Mouse (Mus musculus): ENCODE measurements around the gene Tnfsf9. TPM values are rescaled to one million over a fixed set of nuclear protein-coding genes. Genes with fewer than 3 reads are reported as not detected.

The Tnfsf9 gene
- polyA plus RNA-seq, 1 experiment = 1.6 TPM

GRCm38 (mm10) chr17:57062548-57062947 lies 42.6 kb upstream of the Tnfsf9 start:
- 8% methylated on average over 22 of the region's 22 CpGs for WGBS
- TF ChIP-seq CTCF (IDR thresholded peaks at IDR 0.05; ENCODE audit: control insufficient read depth, insufficient read depth, low read length) (no peak), POLR2A (IDR thresholded peaks at IDR 0.05; ENCODE audit: borderline replicate concordance, control insufficient read depth, low read depth, low read length) (no peak)
- Histone ChIP-seq H3K4me3 (replicated peaks; ENCODE audit: control insufficient read depth, low read depth, low read length) (no peak overlapping the region), H3K4me1 (ENCODE audit: control insufficient read depth, insufficient read depth, low read length) (peaks cover 3% of the 10 kb centered on the region; the same call in 1 of the 2 replicates), H3K27ac (ENCODE audit: control insufficient read depth, insufficient read depth, low read depth, low read length, poor library complexity) (no peak overlapping the region)

- no peak overlapping the region for H3K4me3 ChIP-seq (replicated peaks; ENCODE audit: control insufficient read depth, low read depth, low read length)
- TF ChIP-seq POLR2A (IDR thresholded peaks at IDR 0.05; ENCODE audit: borderline replicate concordance, control insufficient read depth, low read depth, low read length) (no peak), CTCF (IDR thresholded peaks at IDR 0.05; ENCODE audit: control insufficient read depth, insufficient read depth, low read length) (no peak)
- WGBS = 79% methylated on average over 8 of the region's 8 CpGs
- no peak overlapping the region for H3K27ac ChIP-seq (ENCODE audit: control insufficient read depth, insufficient read depth, low read depth, low read length, poor library complexity)
- H3K4me1 ChIP-seq (ENCODE audit: control insufficient read depth, insufficient read depth, low read length) = peaks cover 3% of the 10 kb centered on the region; the same call in 1 of the 2 replicates
Observed at GRCm38 (mm10) chr17:57063031-57063430, 42.1 kb upstream of the Tnfsf9 start.

- WGBS = 71% methylated on average over 5 of the region's 5 CpGs
- no peak overlapping the region for H3K4me3 ChIP-seq (replicated peaks; ENCODE audit: control insufficient read depth, low read depth, low read length)
- no peak for TF ChIP-seq CTCF (IDR thresholded peaks at IDR 0.05; ENCODE audit: control insufficient read depth, insufficient read depth, low read length)
- no peak for TF ChIP-seq POLR2A (IDR thresholded peaks at IDR 0.05; ENCODE audit: borderline replicate concordance, control insufficient read depth, low read depth, low read length)
- H3K27ac ChIP-seq (ENCODE audit: control insufficient read depth, insufficient read depth, low read depth, low read length, poor library complexity) = no peak overlapping the region
- no peaks in the 10 kb centered on the region for H3K4me1 ChIP-seq (ENCODE audit: control insufficient read depth, insufficient read depth, low read length)
Observed at GRCm38 (mm10) chr17:57066908-57067307, 38.2 kb upstream of the Tnfsf9 start.

- TF ChIP-seq POLR2A (IDR thresholded peaks at IDR 0.05; ENCODE audit: borderline replicate concordance, control insufficient read depth, low read depth, low read length) (no peak), CTCF (IDR thresholded peaks at IDR 0.05; ENCODE audit: control insufficient read depth, insufficient read depth, low read length) (no peak)
- WGBS = 73% methylated on average over 9 of the region's 9 CpGs
- no peak overlapping the region for H3K27ac ChIP-seq (ENCODE audit: control insufficient read depth, insufficient read depth, low read depth, low read length, poor library complexity)
- no peak overlapping the region for H3K4me3 ChIP-seq (replicated peaks; ENCODE audit: control insufficient read depth, low read depth, low read length)
- no peaks in the 10 kb centered on the region for H3K4me1 ChIP-seq (ENCODE audit: control insufficient read depth, insufficient read depth, low read length)
Observed at GRCm38 (mm10) chr17:57070272-57070671, 34.9 kb upstream of the Tnfsf9 start.

- 79% methylated on average over 11 of the region's 11 CpGs for WGBS
- Histone ChIP-seq H3K4me3 (replicated peaks; ENCODE audit: control insufficient read depth, low read depth, low read length) (no peak overlapping the region), H3K4me1 (ENCODE audit: control insufficient read depth, insufficient read depth, low read length) (no peaks in the 10 kb centered on the region), H3K27ac (ENCODE audit: control insufficient read depth, insufficient read depth, low read depth, low read length, poor library complexity) (no peak overlapping the region)
- TF ChIP-seq POLR2A (IDR thresholded peaks at IDR 0.05; ENCODE audit: borderline replicate concordance, control insufficient read depth, low read depth, low read length) (no peak), CTCF (IDR thresholded peaks at IDR 0.05; ENCODE audit: control insufficient read depth, insufficient read depth, low read length) (no peak)
Observed at GRCm38 (mm10) chr17:57070699-57071098, 34.4 kb upstream of the Tnfsf9 start.

- no peak for TF ChIP-seq POLR2A (IDR thresholded peaks at IDR 0.05; ENCODE audit: borderline replicate concordance, control insufficient read depth, low read depth, low read length)
- Histone ChIP-seq H3K4me1 (ENCODE audit: control insufficient read depth, insufficient read depth, low read length) (peaks cover 3% of the 10 kb centered on the region; the same call in 1 of the 2 replicates), H3K27ac (ENCODE audit: control insufficient read depth, insufficient read depth, low read depth, low read length, poor library complexity) (no peak overlapping the region), H3K4me3 (replicated peaks; ENCODE audit: control insufficient read depth, low read depth, low read length) (no peak overlapping the region)
- 44% methylated on average over 3 of the region's 3 CpGs for WGBS
Observed at GRCm38 (mm10) chr17:57076916-57077315, 28.2 kb upstream of the Tnfsf9 start.

- no peak for TF ChIP-seq CTCF (IDR thresholded peaks at IDR 0.05; ENCODE audit: control insufficient read depth, insufficient read depth, low read length)
- TF ChIP-seq POLR2A (IDR thresholded peaks at IDR 0.05; ENCODE audit: borderline replicate concordance, control insufficient read depth, low read depth, low read length) = peak; percentile 84; the same call in 1 of the 2 replicates
- Histone ChIP-seq H3K27ac (ENCODE audit: control insufficient read depth, insufficient read depth, low read depth, low read length, poor library complexity) (peak within 1 kb of the TSS; percentile 82), H3K4me3 (replicated peaks; ENCODE audit: control insufficient read depth, low read depth, low read length) (peak within 1 kb of the TSS; percentile 70), H3K4me1 (ENCODE audit: control insufficient read depth, insufficient read depth, low read length) (peaks cover 3% of the 10 kb centered on the region; the same call in 1 of the 2 replicates)
- 2% methylated on average over 6 of the region's 6 CpGs for WGBS
Observed at GRCm38 (mm10) chr17:57078336-57078735, 26.8 kb upstream of the Tnfsf9 start, which contains the start of gene Dennd1c. Gene Dennd1c, minus strand, starts transcription at chr17:57078514.

- H3K4me3 ChIP-seq (replicated peaks; ENCODE audit: control insufficient read depth, low read depth, low read length) = no peak overlapping the region
- H3K27ac ChIP-seq (ENCODE audit: control insufficient read depth, insufficient read depth, low read depth, low read length, poor library complexity) = no peak overlapping the region
- 64% methylated on average over 3 of the region's 3 CpGs for WGBS
- peaks cover 3% of the 10 kb centered on the region; the same call in 1 of the 2 replicates for H3K4me1 ChIP-seq (ENCODE audit: control insufficient read depth, insufficient read depth, low read length)
- TF ChIP-seq CTCF (IDR thresholded peaks at IDR 0.05; ENCODE audit: control insufficient read depth, insufficient read depth, low read length) = no peak
- TF ChIP-seq POLR2A (IDR thresholded peaks at IDR 0.05; ENCODE audit: borderline replicate concordance, control insufficient read depth, low read depth, low read length) = no peak
Observed at GRCm38 (mm10) chr17:57079919-57080318, 25.2 kb upstream of the Tnfsf9 start.
